Mouse (Mus musculus) brain, adult 2 months (tissue): ENCODE measurements around the gene Col25a1.

Experiments
- DNase-seq: peaks from one replicate; pipeline ENCODE4 v3.0.0; 2011; ENCODE audit warnings: low read depth, low spot score

Gene Col25a1

DNA sequence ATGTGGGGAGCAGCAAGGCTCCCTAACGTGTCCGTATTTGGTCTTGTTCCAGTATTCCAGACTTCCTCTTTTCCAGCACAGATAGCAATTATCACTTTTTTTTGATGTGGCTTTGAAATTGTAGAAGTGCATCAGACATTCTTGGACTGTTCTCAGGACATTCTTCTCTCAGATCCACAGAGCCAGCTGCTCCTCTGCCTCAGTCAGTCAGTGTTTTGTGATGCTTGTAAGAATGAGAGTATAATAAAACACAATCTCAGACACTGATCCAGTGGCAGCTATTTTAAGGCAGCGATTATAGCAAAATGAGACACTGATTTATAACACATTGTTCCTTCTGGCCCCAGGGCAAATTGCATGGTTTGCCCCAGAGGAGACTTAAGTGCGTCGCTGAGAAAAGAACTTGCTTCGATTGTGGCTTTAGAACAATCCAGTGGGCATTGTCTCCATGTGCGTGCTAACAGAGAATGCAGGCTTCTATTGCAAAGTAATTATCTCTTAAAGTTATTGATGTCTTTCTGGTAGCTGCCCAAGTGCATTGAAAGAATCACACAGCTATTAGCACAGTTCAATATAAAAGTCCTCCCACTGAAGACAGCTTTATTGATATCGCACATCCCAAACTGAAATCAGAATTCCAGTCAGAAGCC lies 111.5 kb downstream of the Col25a1 start:
- peak; percentile 18 for DNase-seq

- no peak for DNase-seq
Measured at GRCm38 (mm10) chr3:130252355-130252754, 121.1 kb downstream of the Col25a1 start.

DNA sequence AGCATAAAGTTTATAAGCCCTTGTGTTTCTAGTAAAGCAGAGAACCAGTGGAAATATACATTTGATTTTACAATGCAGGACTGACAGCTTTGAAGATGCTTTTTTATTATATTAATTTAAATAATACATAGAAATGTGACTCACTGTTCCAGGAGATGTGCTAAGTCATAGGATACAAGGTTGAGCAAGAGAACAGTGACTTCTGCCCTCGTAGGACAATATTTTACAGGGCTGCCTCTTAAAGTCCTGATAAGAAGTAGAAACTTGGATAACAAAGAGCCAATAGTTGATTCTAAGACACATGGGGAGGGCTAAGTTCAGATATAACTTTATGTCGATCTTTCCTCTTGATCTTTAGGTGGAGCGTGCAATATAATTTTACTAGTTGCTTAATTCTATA lies 124.8 kb downstream of the Col25a1 start:
- DNase-seq = no peak

- DNase-seq = no peak
Measured at GRCm38 (mm10) chr3:130256610-130257009, 125.3 kb downstream of the Col25a1 start.

- DNase-seq = no peak
Measured at GRCm38 (mm10) chr3:130259670-130260069, 128.4 kb downstream of the Col25a1 start.

GRCm38 (mm10) chr3:130260316-130260715 lies 129.0 kb downstream of the Col25a1 start:
- DNase-seq = no peak

DNA sequence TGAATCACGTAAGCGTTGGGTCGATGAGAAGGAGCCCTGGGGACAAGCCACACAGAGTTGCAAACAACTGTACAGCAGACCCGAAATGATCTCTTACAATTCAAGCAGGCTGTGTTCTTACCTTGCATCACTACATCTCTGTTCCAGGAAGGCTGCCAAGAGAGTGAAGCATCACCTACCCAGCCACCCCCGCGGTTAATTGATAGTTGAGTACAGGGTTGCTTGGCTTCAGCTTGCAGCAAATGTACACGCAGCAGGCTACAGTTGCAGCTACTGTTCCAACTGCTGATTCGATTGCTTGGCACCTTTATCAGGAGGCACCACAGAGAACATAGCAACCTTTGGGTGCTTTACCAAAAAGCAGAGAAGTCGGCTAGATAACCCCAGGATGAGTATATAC lies 133.8 kb downstream of the Col25a1 start:
- DNase-seq = peak; percentile 85

DNA sequence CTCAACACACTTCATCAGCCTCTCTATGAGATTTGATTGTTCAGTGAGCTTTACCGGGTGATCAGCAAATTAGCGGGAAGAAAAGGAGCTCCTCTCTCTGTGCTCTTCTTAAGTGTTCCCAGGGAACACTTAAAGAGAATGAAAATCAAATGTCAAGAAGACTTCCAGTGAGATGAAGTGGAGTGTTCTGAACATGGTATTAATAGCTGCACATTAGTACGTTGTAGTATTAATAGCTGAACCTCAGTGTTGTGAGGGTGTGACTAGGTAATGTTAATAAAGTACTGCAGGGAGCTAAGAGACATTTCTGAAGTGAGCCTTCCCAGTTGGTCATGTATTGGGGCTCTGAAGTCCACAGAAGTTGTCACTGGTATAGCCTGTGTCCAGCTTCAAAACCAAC lies 139.2 kb downstream of the Col25a1 start:
- peak; percentile 23 for DNase-seq

DNA sequence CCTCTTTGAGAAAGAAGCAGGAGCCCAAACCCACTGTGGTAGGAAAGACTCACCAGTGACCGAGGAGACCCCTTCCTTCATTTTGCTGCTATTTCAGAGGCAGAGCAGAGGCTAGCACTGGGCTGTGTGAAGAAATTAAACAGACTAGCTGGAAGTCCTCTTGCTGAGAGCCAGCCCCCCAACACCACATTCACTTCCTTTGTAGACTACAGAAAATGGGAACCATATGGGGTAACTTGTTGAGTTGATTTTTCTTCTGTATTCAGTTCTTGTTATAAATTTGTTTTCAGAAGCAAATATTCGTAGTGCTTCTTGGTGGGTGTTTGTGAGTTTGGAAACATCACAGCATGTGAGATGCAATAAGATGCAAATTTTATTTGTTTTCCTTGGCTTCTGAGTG lies 142.6 kb downstream of the Col25a1 start:
- no peak for DNase-seq

- no peak for DNase-seq
Measured at GRCm38 (mm10) chr3:130278298-130279050, 147.2 kb downstream of the Col25a1 start.

GRCm38 (mm10) chr3:130283011-130283760 lies 151.9 kb downstream of the Col25a1 start:
- DNase-seq = peak; percentile 37

DNA sequence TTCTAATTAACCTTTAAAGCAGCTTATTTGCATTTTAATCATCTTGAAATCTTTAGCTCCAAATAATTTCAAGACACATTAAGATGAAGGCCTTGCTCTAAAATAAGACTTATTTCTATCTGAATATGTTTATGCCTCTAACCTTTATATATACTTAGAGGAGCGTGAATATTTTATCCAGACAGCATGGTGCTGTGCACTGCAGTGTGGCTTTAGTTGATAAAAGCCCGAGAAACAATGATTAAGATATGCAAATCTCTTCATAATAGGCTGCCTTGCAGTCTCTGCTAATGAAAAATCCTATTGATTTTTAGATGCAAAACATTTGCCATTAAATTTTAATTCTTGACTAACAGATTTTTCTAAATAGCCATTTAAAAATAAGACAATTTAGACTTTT lies 156.8 kb downstream of the Col25a1 start:
- no peak for DNase-seq

- no peak for DNase-seq
Measured at GRCm38 (mm10) chr3:130288756-130289155, 157.5 kb downstream of the Col25a1 start.

DNA sequence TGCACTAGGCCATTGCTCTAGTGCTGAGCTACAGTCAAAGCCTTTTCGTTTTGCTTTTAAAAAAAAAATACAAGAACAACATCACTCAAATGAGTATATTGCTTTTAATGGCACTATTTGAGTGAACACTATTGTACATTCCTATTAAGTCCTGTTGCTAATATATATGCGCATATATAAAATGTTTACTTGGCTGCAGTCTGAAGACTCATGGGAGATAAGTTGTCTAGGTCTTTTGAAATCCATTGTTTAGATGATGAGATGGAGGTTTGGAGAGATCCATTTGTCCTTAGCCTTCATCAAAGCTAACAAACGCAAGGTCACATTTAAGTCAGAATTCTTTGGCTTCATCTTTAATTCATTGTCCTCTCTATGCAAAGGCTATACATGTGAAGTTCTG lies 157.9 kb downstream of the Col25a1 start:
- DNase-seq = no peak

GRCm38 (mm10) chr3:130290175-130290574 lies 158.9 kb downstream of the Col25a1 start:
- DNase-seq = peak; percentile 21

DNA sequence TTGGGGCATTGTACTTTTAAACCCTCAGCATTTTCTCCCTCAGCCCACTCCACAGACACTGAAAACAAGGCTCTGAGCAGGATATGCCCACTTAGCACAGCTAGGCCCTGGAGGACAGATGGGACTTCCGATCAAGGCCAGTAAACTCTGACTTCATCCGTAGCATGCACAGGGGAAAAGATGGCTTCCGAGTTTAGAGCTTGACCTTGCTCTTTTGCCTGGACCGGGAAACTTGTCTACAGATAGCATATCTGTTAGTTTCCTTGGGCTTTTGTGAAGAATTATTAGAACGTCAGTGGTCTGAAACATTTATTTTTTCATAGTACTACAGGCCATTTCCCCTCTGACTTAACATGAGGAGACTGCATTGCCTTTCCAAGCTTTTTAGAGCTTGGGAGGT lies 159.4 kb downstream of the Col25a1 start:
- no peak for DNase-seq

GRCm38 (mm10) chr3:130291926-130292325 lies 160.6 kb downstream of the Col25a1 start:
- no peak for DNase-seq

GRCm38 (mm10) chr3:130300530-130300929 lies 169.2 kb downstream of the Col25a1 start:
- DNase-seq = no peak

- DNase-seq = no peak
Measured at GRCm38 (mm10) chr3:130303597-130303996, 172.3 kb downstream of the Col25a1 start.

GRCm38 (mm10) chr3:130304827-130305226 lies 173.5 kb downstream of the Col25a1 start:
- DNase-seq = no peak

GRCm38 (mm10) chr3:130305686-130306085 lies 174.4 kb downstream of the Col25a1 start:
- DNase-seq = no peak

GRCm38 (mm10) chr3:130309277-130309676 lies 178.0 kb downstream of the Col25a1 start:
- no peak for DNase-seq
